Mouse (Mus musculus) lung, embryonic 16.5 days (tissue): Measurements from ENCODE around the gene Topors. TPM values are rescaled to one million over a fixed set of nuclear protein-coding genes. Genes with fewer than 3 reads are reported as not detected.

Experiments used
- ATAC-seq: fragments of 200-750 bp; cut with Nextera tagmentation; 2 replicates; pipeline ENCODE4 v1.8.0; 2017; ENCODE audit warnings: low read depth, mild to moderate bottlenecking, moderate library complexity
- H3K27ac ChIP-seq: fragments of 300-500 bp; sonication (generic); 2 replicates; pipeline ENCODE4 v1.5.1; 2014; ENCODE audit warnings: mild to moderate bottlenecking, control low read depth, low read length
- H3K27me3 ChIP-seq: fragments of 300-500 bp; sonication (generic); 2 replicates; pipeline ENCODE4 v1.6.1; 2014; ENCODE audit warnings: low read depth, low read length, mixed read lengths; ENCODE audit not compliant: control insufficient read depth, insufficient read depth
- H3K36me3 ChIP-seq: fragments of 300-500 bp; sonication (generic); 2 replicates; pipeline ENCODE4 v1.6.1; 2014; ENCODE audit warnings: low read length; ENCODE audit not compliant: control insufficient read depth, insufficient read depth
- H3K4me1 ChIP-seq: fragments of 300-500 bp; sonication (generic); replicated peaks from 2 replicates; pipeline ENCODE4 v1.6.1; 2014; ENCODE audit warnings: low read length, mixed read lengths; ENCODE audit not compliant: control insufficient read depth, insufficient read depth
- H3K4me2 ChIP-seq: fragments of 300-500 bp; sonication (generic); 2 replicates; pipeline ENCODE4 v1.6.1; 2014; ENCODE audit warnings: low read depth, low read length, control low read depth
- H3K4me3 ChIP-seq: fragments of 300-500 bp; sonication (generic); 2 replicates; pipeline ENCODE4 v1.5.1; 2014; ENCODE audit warnings: mild to moderate bottlenecking, low read length, control low read depth
- H3K9ac ChIP-seq: fragments of 300-500 bp; sonication (generic); 2 replicates; pipeline ENCODE4 v1.6.1; 2014; ENCODE audit warnings: low read length, control low read depth
- H3K9me3 ChIP-seq: fragments of 300-500 bp; sonication (generic); 2 replicates; pipeline ENCODE4 v1.6.1; 2016; ENCODE audit warnings: low read length; ENCODE audit not compliant: control insufficient read depth
- WGBS: fragments of 180-500 bp; shearing (Covaris S2); extraction: QIAGEN DNeasy Blood & Tissue Kit; methylation state at CpG from one replicate; pipeline ENCODE4 v1.1.7; 2014; 5-methylcytosine and 5-hydroxymethylcytosine counted together
- polyA plus RNA-seq: library from polyadenylated mRNA; unstranded; fragments of >200 nt; fragmentation: Nextera tagmentation; extraction: Ambion mirVana; gene quantifications from 2 replicates; pipeline ENCODE4 v1.2.1, GENCODE M21; 2015

The Topors gene
- 39.2 and 39.4 TPM in 2 replicates for polyA plus RNA-seq

DNA sequence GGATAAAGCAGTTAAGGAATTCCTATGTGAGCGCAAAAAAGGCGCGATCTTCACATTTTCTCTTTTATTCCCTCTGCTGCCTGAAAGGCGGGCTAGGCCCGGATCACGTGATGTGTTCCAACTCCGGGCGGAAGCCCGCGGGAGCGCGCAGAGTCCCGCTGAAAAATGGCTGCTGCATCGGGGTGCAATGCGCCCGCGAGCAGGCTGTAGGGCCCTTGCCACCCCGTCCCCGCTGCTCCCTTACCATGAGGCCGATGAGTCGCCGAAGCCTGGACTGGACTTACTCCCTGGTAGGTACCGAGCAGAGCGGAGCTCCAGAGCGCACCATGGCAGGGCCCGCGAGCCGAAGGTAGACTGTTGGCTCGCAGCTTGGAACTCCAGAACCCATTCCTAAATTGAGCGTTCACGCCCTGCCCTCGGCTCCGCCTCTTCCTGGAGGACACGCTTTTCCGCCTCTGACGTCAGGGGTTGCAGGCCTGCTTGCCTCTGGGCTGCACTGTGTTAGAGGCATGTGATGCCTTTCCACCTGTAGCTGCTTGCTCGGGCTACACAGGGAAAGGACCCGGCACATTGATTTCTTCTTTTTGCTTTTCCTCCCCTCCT lies at the start of gene Topors, which contains the start of gene Smim27:
TSS of gene Topors (minus strand) at position 421 of the 603 bp plus-strand sequence.
TSS of gene Smim27 (plus strand) at position 150 of the 603 bp plus-strand sequence.
- WGBS = under 1% methylated on average over 38 of the region's 38 CpGs
- H3K27ac ChIP-seq = peak within 1 kb of the TSS; percentile 95
- ATAC-seq = peak; percentile 96
- H3K9ac ChIP-seq = peak within 1 kb of the TSS; percentile 95
- H3K36me3 ChIP-seq = peaks cover 9% of the 10 kb centered on the region
- H3K4me2 ChIP-seq = peak within 1 kb of the TSS; percentile 90
- H3K4me3 ChIP-seq = peak within 1 kb of the TSS; percentile 90
- no peaks in the 10 kb centered on the region for H3K27me3 ChIP-seq
- H3K9me3 ChIP-seq = no peaks in the 10 kb centered on the region
- peaks cover 16% of the 10 kb centered on the region for H3K4me1 ChIP-seq

DNA sequence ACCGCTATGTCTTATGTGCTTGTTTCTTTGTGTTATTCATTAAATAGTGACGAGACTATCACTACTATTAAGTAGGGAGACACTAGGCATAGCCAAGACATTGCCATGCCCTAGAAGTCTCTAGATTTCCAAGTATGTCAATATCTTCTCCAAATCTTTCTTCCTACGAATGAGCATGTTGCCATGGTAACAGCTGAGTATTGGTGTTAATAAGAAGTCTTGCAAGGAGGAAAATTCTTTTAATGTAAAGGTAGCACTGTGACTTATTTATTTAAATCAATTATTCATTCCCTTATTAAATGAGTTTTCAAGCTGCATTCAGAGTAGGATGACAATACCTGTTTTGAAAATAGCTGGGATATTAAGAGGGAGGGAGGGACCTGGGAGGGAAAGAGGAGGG lies 47.8 kb upstream of the Topors start:
- H3K4me1 ChIP-seq = no peaks in the 10 kb centered on the region
- no peak overlapping the region for H3K27ac ChIP-seq
- ATAC-seq = no peak
- H3K9ac ChIP-seq = no peak overlapping the region
- H3K4me3 ChIP-seq = no peak overlapping the region
- no peaks in the 10 kb centered on the region for H3K9me3 ChIP-seq
- 61% methylated on average over 3 of the region's 3 CpGs for WGBS
- no peaks in the 10 kb centered on the region for H3K36me3 ChIP-seq
- no peaks in the 10 kb centered on the region for H3K27me3 ChIP-seq
- no peak overlapping the region for H3K4me2 ChIP-seq

DNA sequence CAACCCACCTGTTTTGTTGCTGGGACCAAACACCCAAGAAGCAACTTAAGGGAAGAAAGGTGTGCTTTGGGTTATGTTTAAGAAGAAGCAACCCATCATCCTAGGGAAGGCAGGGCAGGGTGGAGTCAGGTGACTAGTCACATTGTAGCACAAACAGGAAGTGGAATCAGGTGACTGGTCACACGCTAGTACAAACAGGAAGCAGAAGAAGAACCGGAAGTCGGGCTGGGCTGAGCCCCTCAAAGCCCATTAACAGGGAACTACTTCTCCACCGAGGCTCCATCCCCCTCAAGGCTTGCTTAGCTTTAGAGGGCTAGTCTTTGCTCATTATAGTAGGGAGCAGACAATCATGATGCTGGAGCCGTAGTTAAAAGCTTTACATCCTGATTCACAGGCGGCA lies 43.4 kb upstream of the Topors start:
- H3K27me3 ChIP-seq = no peaks in the 10 kb centered on the region
- WGBS = 71% methylated on average over 6 of the region's 6 CpGs
- H3K36me3 ChIP-seq = no peaks in the 10 kb centered on the region
- no peak overlapping the region for H3K9ac ChIP-seq
- H3K4me2 ChIP-seq = no peak overlapping the region
- H3K4me1 ChIP-seq = no peaks in the 10 kb centered on the region
- no peak overlapping the region for H3K27ac ChIP-seq
- ATAC-seq = no peak
- no peaks in the 10 kb centered on the region for H3K9me3 ChIP-seq
- no peak overlapping the region for H3K4me3 ChIP-seq

DNA sequence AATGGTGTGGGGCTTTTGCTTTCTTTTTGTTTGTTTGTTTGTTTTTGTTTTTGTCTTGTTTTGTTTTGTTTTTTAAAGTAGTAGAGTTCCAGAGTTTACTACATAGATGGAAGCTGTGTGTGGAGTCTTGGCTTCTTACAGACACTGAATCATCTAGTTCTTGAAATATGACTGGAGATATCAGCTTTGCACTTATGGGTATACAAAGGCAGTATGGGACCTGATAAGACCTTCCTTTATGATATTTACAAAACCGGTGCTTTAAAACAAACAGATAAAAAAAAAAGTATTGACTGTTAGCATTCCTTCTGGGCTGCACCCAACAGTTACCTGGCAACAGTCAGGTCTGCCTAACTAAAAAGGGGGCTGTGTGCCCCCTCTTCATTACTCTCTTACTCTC lies 42.6 kb upstream of the Topors start:
- Histone ChIP-seq H3K27ac (no peak overlapping the region), H3K9ac (no peak overlapping the region), H3K4me3 (no peak overlapping the region), H3K9me3 (no peaks in the 10 kb centered on the region), H3K36me3 (no peaks in the 10 kb centered on the region), H3K4me1 (no peaks in the 10 kb centered on the region), H3K4me2 (no peak overlapping the region), H3K27me3 (no peaks in the 10 kb centered on the region)
- 34% methylated on average over 1 of the region's 1 CpGs for WGBS
- ATAC-seq = no peak

DNA sequence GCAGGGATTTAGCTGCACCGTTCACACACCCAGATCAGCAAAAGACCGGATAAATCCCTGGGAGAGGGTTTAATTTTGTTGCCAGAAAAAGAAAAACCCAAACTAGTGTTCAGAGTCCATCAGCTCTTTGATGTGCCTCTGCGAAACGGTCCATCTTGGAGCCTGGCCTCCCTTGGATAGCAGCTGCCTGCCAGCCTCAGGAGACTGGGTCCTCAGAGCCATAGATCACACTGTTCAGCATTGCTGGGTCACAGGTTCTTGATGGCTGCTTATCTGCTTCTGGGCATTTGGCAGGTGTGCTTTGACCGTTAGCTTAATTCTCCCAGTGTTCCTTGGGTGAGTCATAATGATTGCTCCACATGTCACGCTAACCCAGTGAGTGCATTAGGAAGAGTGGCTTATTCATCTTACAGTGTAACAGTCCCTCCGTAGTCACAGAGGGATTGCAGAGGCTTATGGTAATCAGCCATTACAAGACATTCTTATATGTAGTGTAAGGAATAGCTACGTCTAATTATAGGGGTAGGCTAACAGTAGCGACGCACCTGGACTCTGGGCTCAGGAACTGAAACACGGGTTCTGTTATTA lies 41.2 kb upstream of the Topors start:
- Histone ChIP-seq H3K9ac (no peak overlapping the region), H3K4me3 (no peak overlapping the region), H3K27me3 (no peaks in the 10 kb centered on the region), H3K9me3 (no peaks in the 10 kb centered on the region), H3K27ac (no peak overlapping the region), H3K4me1 (no peaks in the 10 kb centered on the region), H3K36me3 (no peaks in the 10 kb centered on the region), H3K4me2 (no peak overlapping the region)
- 72% methylated on average over 11 of the region's 11 CpGs for WGBS
- no peak for ATAC-seq

DNA sequence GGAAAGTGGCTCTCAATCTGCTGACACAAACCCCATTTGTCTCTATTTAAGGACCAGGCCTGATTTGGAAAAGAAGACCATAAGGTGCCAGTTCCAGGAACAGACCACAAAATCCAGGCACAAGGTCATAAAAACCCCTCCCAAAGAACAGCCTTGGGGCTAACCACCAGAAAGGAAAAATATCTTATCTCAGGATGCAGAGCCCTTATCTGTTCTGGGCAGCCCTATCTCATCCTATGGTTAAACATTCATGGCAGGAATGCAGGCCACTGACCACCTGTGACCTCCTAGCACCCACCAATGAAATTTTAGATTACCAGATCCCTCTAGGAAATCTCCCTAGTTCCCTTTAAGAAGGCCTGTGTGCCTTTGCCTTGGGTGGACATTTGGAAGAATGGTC lies 40.0 kb upstream of the Topors start:
- Histone ChIP-seq H3K9me3 (no peaks in the 10 kb centered on the region), H3K9ac (no peak overlapping the region), H3K27me3 (no peaks in the 10 kb centered on the region), H3K4me2 (no peak overlapping the region), H3K36me3 (no peaks in the 10 kb centered on the region), H3K4me3 (no peak overlapping the region), H3K4me1 (no peaks in the 10 kb centered on the region), H3K27ac (no peak overlapping the region)
- no peak for ATAC-seq

DNA sequence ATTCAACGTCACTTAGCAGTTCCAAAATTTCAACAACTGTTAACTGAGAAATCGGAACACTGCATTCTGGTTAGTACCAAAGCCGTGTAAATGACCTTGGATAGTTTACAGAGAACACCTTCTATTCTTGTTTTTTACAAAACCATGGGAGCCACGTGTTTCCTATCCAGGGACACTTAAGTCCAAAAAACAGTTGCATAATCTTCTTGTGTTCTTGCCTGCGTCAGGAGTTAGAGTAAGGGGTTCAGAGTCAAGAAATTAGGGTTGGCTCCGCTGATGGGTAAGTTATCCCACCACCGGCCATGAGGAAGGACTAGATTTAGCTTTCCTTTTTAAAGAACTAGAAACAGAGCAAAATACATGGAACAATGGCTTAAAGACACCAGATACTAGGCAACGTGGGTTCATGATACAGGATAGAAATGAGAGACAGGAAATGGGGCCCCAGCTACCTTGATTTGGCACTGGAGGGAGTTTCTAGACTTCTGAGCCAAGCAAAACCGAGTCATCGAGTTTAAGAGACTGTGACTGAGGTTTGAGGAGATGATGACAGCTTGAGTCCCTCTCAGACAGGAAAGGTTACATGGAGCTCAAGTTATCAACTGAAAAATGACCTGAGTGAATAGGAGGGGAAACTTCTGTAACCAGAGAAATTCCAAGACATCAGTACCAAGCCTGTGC lies 32.9 kb upstream of the Topors start:
- no peak overlapping the region for H3K9ac ChIP-seq
- H3K27me3 ChIP-seq = no peaks in the 10 kb centered on the region
- H3K4me1 ChIP-seq = no peaks in the 10 kb centered on the region
- no peak overlapping the region for H3K4me2 ChIP-seq
- no peak for ATAC-seq
- no peak overlapping the region for H3K4me3 ChIP-seq
- no peaks in the 10 kb centered on the region for H3K36me3 ChIP-seq
- H3K9me3 ChIP-seq = no peaks in the 10 kb centered on the region
- H3K27ac ChIP-seq = no peak overlapping the region
- WGBS = 66% methylated on average over 10 of the region's 10 CpGs

DNA sequence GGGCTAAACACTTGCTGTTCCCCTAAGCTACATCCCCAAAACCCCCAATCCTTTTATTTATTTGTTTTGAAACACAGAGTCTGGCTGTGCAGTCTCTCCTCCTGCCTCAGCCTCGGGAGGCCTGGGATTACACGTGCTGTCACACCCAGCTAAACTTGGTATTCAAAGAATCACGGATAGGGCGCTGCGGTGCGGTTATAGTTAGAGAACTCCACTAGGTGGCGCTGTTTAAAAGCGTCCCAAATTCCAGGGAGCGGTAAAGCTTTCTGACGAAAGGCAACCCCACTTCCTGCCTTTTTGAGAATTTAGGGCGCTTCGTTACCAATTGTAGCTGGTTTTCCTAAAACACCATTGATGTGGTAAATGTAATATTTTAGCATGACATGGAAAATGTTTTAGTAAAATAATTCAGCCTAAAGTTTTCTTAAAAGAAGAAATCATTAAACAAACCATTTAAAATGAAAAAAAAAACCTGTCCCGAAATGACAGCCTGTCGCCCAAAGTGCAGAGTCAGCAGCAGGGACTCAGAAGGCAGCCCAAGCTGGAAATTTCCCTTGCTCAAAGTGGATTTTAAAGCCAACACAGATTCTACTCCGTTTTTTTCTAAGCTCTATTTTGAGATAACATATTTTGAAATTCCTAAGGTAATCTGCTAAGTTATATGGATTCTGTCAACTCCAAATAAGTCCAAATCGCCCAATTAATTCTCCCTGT lies 31.6 kb upstream of the Topors start:
- Histone ChIP-seq H3K4me1 (no peaks in the 10 kb centered on the region), H3K4me2 (peak overlapping the region; percentile 51), H3K9ac (no peak overlapping the region), H3K9me3 (no peaks in the 10 kb centered on the region), H3K36me3 (no peaks in the 10 kb centered on the region), H3K27me3 (no peaks in the 10 kb centered on the region), H3K27ac (no peak overlapping the region), H3K4me3 (peak overlapping the region; percentile 29)
- peak; percentile 74 for ATAC-seq
- WGBS = 7% methylated on average over 16 of the region's 16 CpGs

DNA sequence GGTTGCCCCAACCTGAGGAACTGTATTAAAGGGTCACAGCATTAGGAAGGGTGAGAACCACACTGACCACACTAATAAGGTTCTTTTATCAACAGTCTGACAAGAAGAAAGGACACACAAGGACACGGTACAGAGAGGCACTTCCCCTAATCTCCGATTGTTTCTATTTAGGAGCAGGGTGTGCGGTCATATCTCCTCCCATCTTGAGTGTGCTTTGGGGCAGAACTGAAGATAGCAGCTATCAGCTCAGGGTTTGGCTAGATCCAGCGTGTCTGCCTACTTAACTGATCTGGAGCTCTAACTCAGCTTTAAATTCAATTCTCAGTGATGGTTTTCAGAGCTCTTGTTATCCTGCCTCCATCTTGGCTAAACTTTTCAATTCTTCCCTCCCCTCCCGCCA lies 29.5 kb upstream of the Topors start:
- H3K4me3 ChIP-seq = no peak overlapping the region
- no peak overlapping the region for H3K4me2 ChIP-seq
- no peak overlapping the region for H3K27ac ChIP-seq
- H3K4me1 ChIP-seq = no peaks in the 10 kb centered on the region
- ATAC-seq = no peak
- no peaks in the 10 kb centered on the region; the same call in 1 of the 2 replicates for H3K9me3 ChIP-seq
- H3K27me3 ChIP-seq = no peaks in the 10 kb centered on the region
- WGBS = 57% methylated on average over 5 of the region's 5 CpGs
- no peak overlapping the region for H3K9ac ChIP-seq
- no peaks in the 10 kb centered on the region for H3K36me3 ChIP-seq
